Mouse (Mus musculus) spleen, postnatal 10 days (tissue): ENCODE results near the gene Rtkn2.

Source experiments
- DNase-seq, 2 experiments: peaks; one replicate each; pipeline ENCODE4 v3.0.0; 2021 to 2022; ENCODE audit warnings: low spot score in 2 of 2

Gene Rtkn2

DNA sequence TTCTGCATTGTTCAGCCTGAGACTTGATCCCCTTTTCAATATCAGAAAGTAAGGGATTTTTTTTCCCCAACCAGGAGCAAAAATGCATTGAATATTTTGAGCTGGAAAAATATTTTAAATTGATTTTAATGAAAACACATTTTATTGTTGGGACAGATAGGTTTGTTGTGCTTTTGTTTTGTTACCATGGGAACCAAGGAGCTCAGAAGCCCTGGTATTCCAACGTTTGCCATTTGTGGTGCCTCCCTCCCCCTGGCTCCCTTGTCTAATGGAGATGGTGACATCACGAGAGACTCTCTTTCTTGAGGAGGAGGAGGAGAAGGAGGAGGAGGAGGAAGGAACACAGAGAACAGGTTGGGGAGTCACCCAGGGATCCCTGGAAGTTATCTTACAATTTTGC, 125.1 kb downstream of the Rtkn2 start:
- DNase-seq, result no peak

- DNase-seq, result no peak
Observed at GRCm38 (mm10) chr10:68104881-68105781, 125.8 kb downstream of the Rtkn2 start.

GRCm38 (mm10) chr10:68106351-68106950, 127.1 kb downstream of the Rtkn2 start:
- no peak for DNase-seq

GRCm38 (mm10) chr10:68107716-68108115, 128.3 kb downstream of the Rtkn2 start:
- DNase-seq, result no peak
